Mouse (Mus musculus) ES-Bruce4 (cell line): ENCODE data around the gene Tmprss11c. TPM values are rescaled to one million over a fixed set of nuclear protein-coding genes. Genes with fewer than 3 reads are reported as not detected.

ENCODE experiments used
- H3K27ac ChIP-seq: 2 replicates; pipeline ENCODE4 v1.5.1; 2012; ENCODE audit warnings: low read length, inconsistent platforms; ENCODE audit not compliant: insufficient read depth
- H3K27me3 ChIP-seq: 2 replicates; pipeline ENCODE4 v1.6.1; 2012; ENCODE audit warnings: mild to moderate bottlenecking, low read length, inconsistent platforms; ENCODE audit not compliant: control insufficient read depth, poor library complexity, insufficient read depth, severe bottlenecking
- H3K36me3 ChIP-seq: 2 replicates; pipeline ENCODE4 v1.6.1; 2012; ENCODE audit warnings: inconsistent platforms, mild to moderate bottlenecking, low read length, moderate library complexity; ENCODE audit not compliant: control insufficient read depth, poor library complexity, insufficient read depth, severe bottlenecking
- H3K4me1 ChIP-seq: one replicate; pipeline ENCODE4 v1.8.1; 2011; ENCODE audit warnings: low read length; ENCODE audit not compliant: control insufficient read depth, insufficient read depth
- H3K4me3 ChIP-seq: 2 replicates; pipeline ENCODE4 v1.5.1; 2011; ENCODE audit warnings: low read depth, mild to moderate bottlenecking, low read length
- H3K9ac ChIP-seq: 2 replicates; pipeline ENCODE4 v1.6.1; 2012; ENCODE audit warnings: low read depth, mild to moderate bottlenecking, inconsistent platforms; ENCODE audit not compliant: poor library complexity, severe bottlenecking
- H3K9me3 ChIP-seq: replicated peaks from 2 replicates; pipeline ENCODE4 v1.6.1; 2012; ENCODE audit warnings: mild to moderate bottlenecking, low read length, inconsistent platforms; ENCODE audit not compliant: control insufficient read depth, poor library complexity, insufficient read depth, severe bottlenecking
- CTCF ChIP-seq: IDR thresholded peaks from one replicate; pipeline ENCODE4 v1.8.1; 2011; ENCODE audit warnings: low read depth, low read length
- EP300 ChIP-seq: IDR thresholded peaks from 2 replicates; pipeline ENCODE4 v1.6.1; 2011; ENCODE audit warnings: low read depth, low read length; ENCODE audit not compliant: insufficient read depth
- POLR2A ChIP-seq: IDR thresholded peaks from one replicate; pipeline ENCODE4 v1.8.1; 2011; ENCODE audit warnings: low read length; ENCODE audit not compliant: insufficient read depth
- polyA plus RNA-seq: library from polyadenylated mRNA; stranded (reverse); fragments of >200 nt; gene quantifications from 2 replicates; pipeline ENCODE4 v1.2.4, GENCODE M21; 2011; ENCODE audit warnings: low read depth; ENCODE audit not compliant: missing spikeins, insufficient read depth, insufficient read length

Tmprss11c gene
- polyA plus RNA-seq, 1 experiment = not detected

DNA sequence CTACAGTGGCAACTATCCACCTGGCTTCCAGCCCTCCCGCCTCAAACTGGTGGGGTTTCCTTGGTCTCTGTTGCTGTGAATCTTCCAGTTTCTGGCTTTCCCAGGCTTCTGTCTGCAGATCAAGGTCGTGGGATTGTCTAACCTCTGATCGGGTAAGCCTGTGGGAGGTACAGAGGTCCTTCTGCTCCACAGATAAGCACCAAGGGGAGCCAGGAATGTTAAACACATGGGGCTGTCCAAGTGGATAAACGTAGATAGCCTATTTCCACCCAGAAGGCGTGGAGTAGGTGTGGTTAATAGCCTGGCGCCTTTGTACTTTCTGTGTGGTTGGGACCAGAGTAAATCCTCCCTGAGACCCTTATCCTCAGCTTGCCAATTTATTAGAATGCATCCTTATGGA, 101.7 kb downstream of the Tmprss11c start:
- Histone ChIP-seq H3K27ac (no peak overlapping the region), H3K27me3 (peaks cover 1% of the 10 kb centered on the region; the same call in 1 of the 2 replicates), H3K9ac (no peak overlapping the region), H3K36me3 (no peaks in the 10 kb centered on the region), H3K4me1 (no peaks in the 10 kb centered on the region), H3K9me3 (no peaks in the 10 kb centered on the region), H3K4me3 (no peak overlapping the region)
- TF ChIP-seq EP300 (no peak), CTCF (no peak), POLR2A (no peak)

Other genes with a start within 250 kb of the Tmprss11c start
- 54.3 and 57.4 TPM in 2 replicates for gene Cenpc1, start 223.7 kb downstream of the Tmprss11c start, polyA plus RNA-seq
- 0.67 TPM in 1 of 2 replicates, not detected in the other for gene Stap1, start 217.6 kb downstream of the Tmprss11c start, polyA plus RNA-seq
- gene Uba6, start 116.5 kb downstream of the Tmprss11c start, polyA plus RNA-seq = 71.5 and 72.6 TPM in 2 replicates
- gene Gnrhr, start 91.4 kb downstream of the Tmprss11c start, polyA plus RNA-seq = not detected in 2 replicates
- gene Tmprss11d, start 84.1 kb upstream of the Tmprss11c start, polyA plus RNA-seq = not detected in 2 replicates
- 0.32 and 0.37 TPM in 2 replicates for gene Tmprss11a, start 179.7 kb upstream of the Tmprss11c start, polyA plus RNA-seq
- gene Tmprss11g, start 229.3 kb upstream of the Tmprss11c start, polyA plus RNA-seq = not detected in 2 replicates